Mouse (Mus musculus): Measurements from ENCODE around the gene Vmn1r230. TPM values are rescaled to one million over a fixed set of nuclear protein-coding genes. Genes with fewer than 3 reads are reported as not detected.

The Vmn1r230 gene
- not detected in 2 replicates for polyA plus RNA-seq (2011; ENCODE audit: insufficient read depth, insufficient read length, low replicate concordance, missing spikeins)

- Histone ChIP-seq H3K4me3 (replicated peaks; ENCODE audit: control insufficient read depth, low read depth, low read length) (no peak within 1 kb of the TSS), H3K27ac (ENCODE audit: control insufficient read depth, insufficient read depth, low read depth, low read length, poor library complexity) (no peak within 1 kb of the TSS), H3K4me1 (ENCODE audit: control insufficient read depth, insufficient read depth, low read length) (no peaks in the 10 kb centered on the region)
- no peak for TF ChIP-seq POLR2A (IDR thresholded peaks at IDR 0.05; ENCODE audit: borderline replicate concordance, control insufficient read depth, low read depth, low read length)
- no peak for TF ChIP-seq CTCF (IDR thresholded peaks at IDR 0.05; ENCODE audit: control insufficient read depth, insufficient read depth, low read length)
- 2% methylated on average over 1 of the region's 1 CpGs for WGBS
Observed at GRCm38 (mm10) chr17:20840144-20840543, at the start of gene Vmn1r230. Gene Vmn1r230 (plus strand): TSS chr17:20840444.

GRCm38 (mm10) chr17:20811255-20811654 lies 29.0 kb upstream of the Vmn1r230 start, which contains the start of gene Vmn1r229:
Gene Vmn1r229 (plus strand): TSS chr17:20811555.
- Histone ChIP-seq H3K27ac (ENCODE audit: control insufficient read depth, insufficient read depth, low read depth, low read length, poor library complexity) (no peak within 1 kb of the TSS), H3K4me1 (ENCODE audit: control insufficient read depth, insufficient read depth, low read length) (no peaks in the 10 kb centered on the region), H3K4me3 (replicated peaks; ENCODE audit: control insufficient read depth, low read depth, low read length) (no peak within 1 kb of the TSS)
- 47% methylated on average over 1 of the region's 1 CpGs for WGBS
- TF ChIP-seq POLR2A (IDR thresholded peaks at IDR 0.05; ENCODE audit: borderline replicate concordance, control insufficient read depth, low read depth, low read length): no peak
- TF ChIP-seq CTCF (IDR thresholded peaks at IDR 0.05; ENCODE audit: control insufficient read depth, insufficient read depth, low read length): no peak

Other genes with a start within 250 kb of the Vmn1r230 start
- 0.11 TPM in 1 of 2 replicates, not detected in the other for gene Vmn2r110, start 244.0 kb upstream of the Vmn1r230 start, polyA plus RNA-seq (2011; ENCODE audit: insufficient read depth, insufficient read length, low replicate concordance, missing spikeins)
- gene Fpr-rs3, start 215.6 kb upstream of the Vmn1r230 start, polyA plus RNA-seq (2011; ENCODE audit: insufficient read depth, insufficient read length, low replicate concordance, missing spikeins): not detected in 2 replicates
- gene Vmn1r226, start 157.6 kb upstream of the Vmn1r230 start, polyA plus RNA-seq (2011; ENCODE audit: insufficient read depth, insufficient read length, low replicate concordance, missing spikeins): not detected in 2 replicates
- gene Vmn1r227, start 110.6 kb upstream of the Vmn1r230 start, polyA plus RNA-seq (2011; ENCODE audit: insufficient read depth, insufficient read length, low replicate concordance, missing spikeins): not detected in 2 replicates
- not detected in 2 replicates for gene Vmn1r228, start 54.3 kb upstream of the Vmn1r230 start, polyA plus RNA-seq (2011; ENCODE audit: insufficient read depth, insufficient read length, low replicate concordance, missing spikeins)
- 0.14 TPM in 1 of 2 replicates, not detected in the other for gene Vmn1r229, start 28.9 kb upstream of the Vmn1r230 start, polyA plus RNA-seq (2011; ENCODE audit: insufficient read depth, insufficient read length, low replicate concordance, missing spikeins)
- gene Vmn1r231, start 64.6 kb downstream of the Vmn1r230 start, polyA plus RNA-seq (2011; ENCODE audit: insufficient read depth, insufficient read length, low replicate concordance, missing spikeins): not detected in 2 replicates
- not detected in 2 replicates for gene Vmn1r232, start 79.3 kb downstream of the Vmn1r230 start, polyA plus RNA-seq (2011; ENCODE audit: insufficient read depth, insufficient read length, low replicate concordance, missing spikeins)
- 52.6 and 84.2 TPM in 2 replicates for gene Ppp2r1a, start 104.9 kb downstream of the Vmn1r230 start, polyA plus RNA-seq (2011; ENCODE audit: insufficient read depth, insufficient read length, low replicate concordance, missing spikeins)
- not detected in 2 replicates for gene Vmn1r233, start 156.0 kb downstream of the Vmn1r230 start, polyA plus RNA-seq (2011; ENCODE audit: insufficient read depth, insufficient read length, low replicate concordance, missing spikeins)
- 6.8 and 7.1 TPM in 2 replicates for gene Zfp160, start 168.5 kb downstream of the Vmn1r230 start, polyA plus RNA-seq (2011; ENCODE audit: insufficient read depth, insufficient read length, low replicate concordance, missing spikeins)

Measured in bone marrow, adult 2 months (tissue).